Mouse (Mus musculus): Measurements from ENCODE around the gene Siah1b.

DNA sequence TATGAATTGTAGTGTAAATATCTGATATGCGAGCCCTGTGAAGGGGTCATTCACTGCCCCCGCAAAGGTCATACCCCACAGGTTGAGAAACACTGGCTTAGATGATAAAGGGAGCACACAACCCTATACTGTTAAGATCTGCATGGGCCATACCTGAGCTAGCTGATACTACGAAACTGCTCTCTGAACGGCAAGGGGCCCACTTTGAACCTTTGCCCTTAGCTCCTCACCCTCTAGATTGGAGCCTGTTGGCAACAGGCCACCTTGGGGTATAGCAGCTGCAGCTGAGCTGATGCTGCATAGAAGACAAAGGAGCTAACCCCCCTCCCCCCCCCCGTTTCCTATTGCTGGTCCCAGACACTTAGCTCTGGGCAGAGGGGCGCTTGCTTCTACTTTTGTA is 26.4 kb upstream of the Siah1b start:
- no peak for TF ChIP-seq HCFC1 (IDR thresholded peaks at IDR 0.05; ENCODE audit: borderline replicate concordance, insufficient read depth, low read length)
- no peak for TF ChIP-seq ZNF384 (IDR thresholded peaks at IDR 0.05; ENCODE audit: low read depth, low read length)
